Mouse (Mus musculus) liver, adult (tissue): ENCODE results near the gene Slc44a2.

Experiments
- GATA4 ChIP-seq: IDR thresholded peaks from 2 replicates; pipeline ENCODE4 v1.6.1; 2014; ENCODE audit warnings: mild to moderate bottlenecking, low read length; ENCODE audit not compliant: insufficient replicate concordance

Slc44a2 gene

DNA sequence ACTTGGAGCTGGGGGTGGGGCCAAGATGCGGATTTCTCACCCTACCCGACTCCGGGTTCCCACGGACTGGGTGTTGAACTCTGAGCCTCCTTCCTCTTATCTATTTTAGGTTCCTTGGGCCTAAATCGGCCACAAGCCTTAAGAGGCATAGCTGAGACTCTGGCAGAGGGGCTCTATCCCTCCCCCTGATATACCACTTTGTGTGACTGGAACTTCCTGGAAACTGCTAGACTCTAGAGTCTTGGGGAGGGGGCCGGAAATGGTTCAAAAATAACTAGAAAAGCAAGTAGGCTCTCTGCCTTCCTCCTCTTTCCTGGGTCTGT, 976 bp downstream of the Slc44a2 start:
- no peak for TF ChIP-seq GATA4

DNA sequence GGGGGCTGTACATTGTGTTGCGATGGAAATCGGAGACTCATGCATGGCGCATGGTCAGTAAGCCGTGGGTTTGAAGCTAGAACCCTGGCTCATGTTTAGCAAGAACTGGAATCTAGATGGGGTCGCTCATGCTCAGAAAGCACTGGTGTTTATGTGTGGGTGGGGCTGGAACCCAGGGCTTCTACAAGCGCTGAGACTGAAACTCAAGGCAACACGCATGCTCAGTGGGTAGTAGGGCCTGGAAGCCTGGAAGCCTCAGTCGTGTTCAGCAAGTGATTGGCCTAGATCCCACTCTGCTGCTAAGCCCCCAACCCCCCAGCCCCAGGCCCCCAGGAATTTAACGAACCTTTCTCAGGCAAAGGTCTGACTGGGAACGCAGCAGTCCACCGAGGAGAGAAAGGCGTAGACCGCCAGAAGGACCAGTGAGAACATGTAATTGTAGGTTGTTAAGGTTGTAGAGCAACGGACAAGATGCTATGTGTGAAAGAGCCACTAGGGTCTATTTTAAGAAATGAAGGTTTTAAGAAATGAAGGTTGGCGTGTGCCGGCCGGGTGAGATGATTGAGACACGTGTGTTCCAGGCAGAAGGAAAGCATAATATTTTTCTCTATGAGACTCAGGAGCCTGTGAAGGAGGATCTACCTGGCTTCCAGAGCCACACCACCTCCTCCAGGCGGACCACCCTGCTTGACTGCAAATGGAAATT, 1.9 kb downstream of the Slc44a2 start:
- TF ChIP-seq GATA4 = no peak

DNA sequence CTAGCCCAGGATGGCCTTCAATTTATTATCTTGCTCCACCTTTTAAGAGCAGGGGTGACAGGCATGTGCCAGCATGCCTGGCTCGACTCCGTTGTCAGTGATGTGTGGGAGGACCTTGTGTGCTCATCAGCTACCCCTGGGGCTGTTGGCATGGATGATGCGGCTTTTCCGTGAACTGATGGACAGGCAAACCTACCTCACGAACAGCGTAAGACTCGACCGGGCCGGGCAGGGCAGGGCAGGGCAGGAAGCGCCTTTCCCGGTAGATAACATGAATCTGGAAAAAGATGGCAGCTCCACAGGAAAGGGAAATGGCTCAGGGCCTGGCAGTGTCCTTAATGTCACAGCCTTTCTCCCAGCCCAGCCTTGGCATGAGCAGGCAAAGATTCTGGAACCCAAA, 3.8 kb downstream of the Slc44a2 start:
- peak; percentile 25; the same call in 1 of the 2 replicates for TF ChIP-seq GATA4

DNA sequence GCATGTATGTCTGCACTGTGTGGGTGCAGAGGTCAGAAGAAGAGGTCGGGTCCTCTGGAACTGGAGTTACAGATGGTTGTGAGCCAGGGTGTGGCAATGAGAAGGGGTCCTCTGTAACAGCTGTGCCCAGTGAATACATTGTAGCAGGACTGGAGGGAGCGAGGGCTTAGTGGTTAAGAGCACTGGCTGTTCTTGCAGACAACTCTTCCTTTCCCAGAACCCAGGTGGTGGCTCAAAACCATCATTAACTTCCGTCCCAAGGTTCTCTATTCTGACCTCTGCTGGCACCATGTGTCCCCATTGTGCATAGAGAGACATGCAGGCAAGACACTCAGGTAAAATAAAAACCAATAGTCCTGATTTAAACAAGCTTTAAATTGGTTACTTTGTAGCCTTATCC, 7.1 kb downstream of the Slc44a2 start:
- no peak for TF ChIP-seq GATA4

DNA sequence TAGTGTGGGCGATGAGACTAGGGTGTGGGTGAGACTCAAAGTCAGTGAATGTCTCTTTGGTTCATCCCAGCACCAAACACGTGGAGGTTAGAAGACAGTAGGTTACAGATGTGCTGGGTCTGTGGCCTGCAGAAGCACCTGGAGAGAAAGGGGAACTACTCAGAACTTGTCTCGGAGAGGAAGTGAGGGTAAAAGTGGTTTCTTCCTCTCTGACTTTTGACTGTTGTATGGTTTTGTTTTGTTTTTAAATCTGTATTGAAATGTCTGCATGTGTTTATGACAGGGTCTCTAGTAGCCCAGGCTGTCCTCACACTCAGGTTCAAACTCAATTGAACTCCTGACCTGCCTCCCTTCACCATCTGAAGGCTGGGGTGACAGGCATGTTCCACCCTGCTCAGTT, 7.5 kb downstream of the Slc44a2 start:
- no peak for TF ChIP-seq GATA4

DNA sequence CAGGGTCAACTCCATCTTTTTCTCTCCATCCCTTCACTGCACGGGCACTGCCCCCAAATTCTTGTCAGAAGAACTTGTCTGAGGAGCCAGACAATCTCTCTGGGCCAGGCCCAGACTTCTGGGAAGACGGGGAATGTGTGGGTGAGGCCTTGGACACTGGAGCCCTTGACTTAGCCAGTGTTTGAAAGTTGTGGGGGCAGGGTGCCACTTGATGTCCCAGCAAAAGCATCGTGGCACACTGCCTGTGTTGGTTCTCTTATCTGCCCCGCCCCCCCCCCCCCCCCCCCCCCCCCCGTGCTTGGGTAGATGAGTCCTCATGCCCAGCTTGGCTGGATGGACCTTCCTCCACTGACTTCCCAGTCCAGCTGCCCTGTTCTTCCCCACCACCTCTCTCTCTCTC, 8.5 kb downstream of the Slc44a2 start:
- no peak for TF ChIP-seq GATA4

DNA sequence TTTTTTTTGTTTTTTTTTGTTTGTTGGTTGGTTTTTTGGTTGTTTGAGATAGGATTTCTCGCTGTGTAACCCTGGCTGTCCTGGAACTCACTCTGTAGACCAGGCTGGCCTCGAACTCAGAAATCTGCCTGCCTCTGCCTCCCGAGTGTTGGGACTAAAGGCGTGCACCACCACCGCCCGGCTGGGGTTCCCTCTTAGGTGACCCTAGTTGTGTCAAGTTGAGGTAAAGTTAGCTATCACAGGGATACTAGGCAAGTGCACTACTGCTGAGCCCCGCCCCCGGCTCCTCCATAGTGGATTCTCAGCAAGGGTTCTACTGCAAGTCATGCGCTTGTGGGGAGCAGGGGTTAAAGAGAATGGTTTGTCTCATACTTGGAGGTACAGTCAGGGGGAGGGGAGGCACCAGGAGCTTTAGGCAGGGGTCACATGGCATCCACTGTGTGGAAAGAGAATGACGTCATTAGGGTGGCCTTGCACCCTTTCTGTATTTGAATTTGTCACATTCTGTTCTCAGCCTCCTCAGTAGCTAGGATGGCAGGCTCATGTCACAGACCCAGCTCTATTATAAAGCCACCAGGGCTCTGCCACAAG, 9.3 kb downstream of the Slc44a2 start:
- TF ChIP-seq GATA4 = no peak

DNA sequence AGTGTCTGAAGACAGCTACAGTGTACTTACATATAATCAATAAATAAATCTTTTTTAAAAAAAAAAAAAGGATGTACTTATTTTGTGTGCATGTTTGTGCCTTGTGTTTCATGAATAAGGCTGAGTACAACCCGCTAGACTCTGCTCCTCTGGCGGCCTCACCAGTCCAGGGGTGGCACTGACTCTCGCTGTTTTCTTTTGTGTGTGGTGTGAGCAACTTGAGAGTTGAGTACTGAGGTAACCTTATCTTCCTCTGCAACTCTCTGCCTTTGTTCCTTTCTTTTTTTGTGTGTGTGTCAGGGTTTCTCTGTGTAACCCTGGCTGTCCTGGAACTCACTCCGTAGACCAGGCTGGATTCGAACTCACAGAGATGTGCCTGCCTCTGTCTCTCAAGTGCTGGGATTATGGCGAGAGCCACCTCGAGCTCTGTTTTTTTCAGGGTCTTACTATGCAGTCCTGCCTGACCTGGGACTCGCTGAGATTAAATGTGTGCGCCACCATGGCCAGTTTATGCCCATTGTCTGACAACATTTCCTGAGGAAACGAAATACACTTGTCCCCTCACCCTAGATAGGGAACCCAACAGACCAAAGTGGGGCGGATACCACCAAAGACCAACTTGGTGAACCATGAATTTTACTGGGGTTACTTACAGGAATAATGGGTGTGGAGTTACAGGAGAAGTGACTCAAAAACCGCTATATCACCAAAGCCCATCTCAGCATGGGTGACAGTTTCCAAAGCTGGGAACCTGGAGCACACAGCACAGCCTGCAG, 11.1 kb downstream of the Slc44a2 start:
- TF ChIP-seq GATA4 = no peak

DNA sequence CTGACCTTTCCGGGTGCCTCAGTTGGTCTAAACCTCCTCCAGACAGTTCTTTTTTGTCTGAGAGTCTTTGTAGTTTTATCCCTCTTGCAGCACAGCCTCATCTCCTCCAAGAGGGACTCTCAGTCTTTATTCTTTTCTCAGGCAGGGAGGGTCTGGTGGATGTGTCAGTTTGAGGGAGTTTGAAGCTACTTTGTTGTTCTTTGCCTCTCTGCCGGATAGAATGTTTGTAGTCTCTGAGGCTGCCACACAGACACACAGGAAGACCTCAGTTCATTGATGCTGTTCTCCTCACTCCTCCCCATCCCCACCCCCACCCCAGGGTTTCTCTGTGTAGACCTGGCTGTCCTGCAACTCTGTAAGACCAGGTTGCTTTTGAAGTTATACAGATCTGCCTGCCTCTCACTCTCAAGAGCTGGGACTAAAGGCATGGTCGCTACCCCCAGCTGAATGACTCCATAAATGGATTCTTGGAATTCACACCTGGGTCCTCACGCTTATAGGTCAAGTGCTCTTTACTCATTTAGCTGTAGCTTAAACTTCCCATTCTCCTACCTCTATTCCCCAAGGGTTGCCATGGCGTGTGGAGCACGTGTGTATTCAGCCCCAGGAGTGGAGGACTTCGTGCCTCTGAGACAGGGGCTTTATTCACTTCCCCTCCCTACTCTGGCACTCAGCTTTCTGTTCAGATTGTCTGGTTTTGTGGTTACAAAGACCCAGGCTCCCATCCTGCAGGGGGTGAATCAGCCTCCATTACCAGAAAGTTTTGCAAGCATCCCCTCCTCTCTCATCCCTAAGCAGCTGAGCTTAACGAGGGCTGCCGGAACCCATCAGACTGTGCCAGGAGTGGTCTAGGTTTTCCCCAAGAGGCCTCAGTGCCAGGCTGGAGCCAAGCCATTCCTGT, 11.9 kb downstream of the Slc44a2 start:
- TF ChIP-seq GATA4 = no peak

DNA sequence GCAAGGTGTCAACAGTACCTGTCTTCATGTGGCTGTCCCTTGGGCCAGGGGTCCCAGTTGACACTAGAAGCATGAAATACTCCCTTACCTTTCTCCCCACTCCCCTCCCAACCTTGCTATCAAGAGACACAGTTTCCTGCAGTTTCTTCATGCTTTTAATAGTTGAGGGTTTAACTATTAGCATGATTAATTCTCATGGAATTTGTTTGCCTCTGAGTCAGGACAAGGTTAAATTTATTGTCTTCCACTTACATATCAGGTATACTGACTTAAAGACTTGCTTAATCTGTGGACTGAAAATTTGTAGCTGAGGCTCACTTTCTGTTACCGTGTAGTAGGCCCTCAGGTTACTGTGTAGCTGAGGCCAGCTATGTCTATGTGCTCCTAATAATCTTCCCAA, 13.0 kb downstream of the Slc44a2 start:
- no peak for TF ChIP-seq GATA4

DNA sequence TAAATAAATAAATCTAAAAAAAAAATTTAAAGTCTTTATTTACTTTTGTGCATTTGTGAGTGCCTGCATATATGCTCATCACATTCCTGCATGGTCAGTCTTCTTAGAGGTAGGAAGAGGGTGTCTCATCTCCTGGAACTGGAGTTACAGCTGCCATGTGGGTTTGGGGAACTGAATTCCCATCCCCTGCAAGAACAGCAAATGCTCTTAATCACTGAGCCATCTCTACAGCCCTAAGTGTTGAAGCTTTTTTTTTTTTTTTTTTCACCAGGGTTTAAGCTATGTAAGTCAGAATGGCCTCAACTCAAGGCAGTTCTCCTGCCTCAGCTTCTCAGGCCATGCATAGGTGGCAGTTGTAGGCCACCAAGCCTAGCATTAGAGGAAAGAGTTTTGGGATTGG, 14.2 kb downstream of the Slc44a2 start:
- no peak for TF ChIP-seq GATA4

DNA sequence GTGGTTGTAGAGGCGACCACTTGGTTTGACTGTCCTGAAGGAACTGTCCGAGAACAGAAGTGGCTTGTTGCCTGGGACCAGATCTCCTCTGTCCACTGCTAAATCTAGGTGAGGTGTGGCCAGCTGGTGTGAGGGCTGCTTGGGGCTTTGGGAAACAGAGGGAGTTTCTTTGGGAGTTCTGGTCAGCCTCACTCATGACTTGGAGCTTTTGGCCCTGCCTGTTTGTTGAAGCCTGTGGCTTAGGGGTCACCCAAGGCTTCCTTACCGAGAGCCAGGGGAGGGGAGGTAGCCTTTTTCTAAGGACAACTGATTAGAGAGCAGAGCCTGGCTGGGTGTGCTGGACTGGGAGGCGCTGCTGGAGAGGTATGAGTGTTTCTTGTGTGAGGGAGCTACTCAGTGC, 14.9 kb downstream of the Slc44a2 start:
- TF ChIP-seq GATA4 = no peak

DNA sequence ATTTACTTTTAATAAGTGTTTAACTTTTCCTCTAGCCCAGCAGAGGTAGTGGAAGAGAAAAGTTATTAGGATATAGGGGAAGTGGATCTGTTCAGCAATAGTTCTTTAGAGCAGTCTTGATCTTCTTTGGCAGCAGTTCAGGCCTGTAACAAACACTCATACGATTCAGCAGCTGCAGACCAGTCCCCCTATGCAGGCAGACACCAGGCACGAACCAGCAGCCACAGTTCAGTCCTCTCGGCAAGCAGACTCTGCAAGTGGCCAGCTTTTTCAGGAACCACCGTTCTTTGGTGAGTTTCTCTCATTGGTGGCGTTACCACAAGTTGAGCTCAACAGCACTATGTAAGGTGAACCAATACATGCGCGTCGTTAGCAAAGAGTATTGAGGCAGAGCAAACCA, 16.0 kb downstream of the Slc44a2 start:
- no peak for TF ChIP-seq GATA4

DNA sequence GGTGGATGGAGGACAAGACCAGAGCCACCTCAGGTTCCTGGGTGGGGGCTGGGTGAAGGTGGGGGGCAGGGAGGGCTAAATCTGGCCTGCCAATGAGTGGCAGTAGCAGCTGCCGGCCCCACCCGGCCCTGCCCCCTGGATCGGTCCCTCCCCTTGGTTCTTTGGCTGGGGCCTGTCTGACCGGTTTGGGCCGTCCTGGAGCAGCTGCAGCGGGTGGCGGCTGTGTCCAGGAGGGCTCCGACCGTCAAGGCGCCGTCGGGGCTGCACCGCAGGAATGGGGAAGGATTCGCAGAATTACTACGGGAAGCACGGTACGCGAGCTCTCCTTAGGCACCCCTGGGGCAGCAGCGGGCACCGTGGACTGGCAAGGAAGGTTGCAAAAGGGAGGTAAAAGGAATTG, 17.2 kb downstream of the Slc44a2 start:
- TF ChIP-seq GATA4 = no peak

DNA sequence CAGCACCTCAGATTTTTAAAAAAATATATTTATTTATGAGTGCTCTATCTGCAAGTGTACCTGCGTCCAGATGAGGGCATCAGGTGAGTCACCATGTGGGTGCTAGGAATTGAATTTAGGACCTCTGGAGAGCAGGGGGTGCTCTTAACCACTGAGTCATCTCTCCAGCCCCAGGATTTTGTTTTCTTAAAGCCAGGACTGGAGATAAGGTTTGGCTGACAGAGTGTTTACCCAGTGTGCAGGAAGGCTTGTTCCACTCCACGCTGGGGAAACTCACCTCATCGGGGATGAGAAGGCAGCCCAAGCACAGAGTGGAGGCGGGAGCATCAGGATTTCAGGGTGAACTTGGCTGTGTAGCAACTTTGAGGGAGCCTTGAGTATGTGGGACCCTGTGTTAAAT, 19.9 kb downstream of the Slc44a2 start:
- no peak for TF ChIP-seq GATA4

DNA sequence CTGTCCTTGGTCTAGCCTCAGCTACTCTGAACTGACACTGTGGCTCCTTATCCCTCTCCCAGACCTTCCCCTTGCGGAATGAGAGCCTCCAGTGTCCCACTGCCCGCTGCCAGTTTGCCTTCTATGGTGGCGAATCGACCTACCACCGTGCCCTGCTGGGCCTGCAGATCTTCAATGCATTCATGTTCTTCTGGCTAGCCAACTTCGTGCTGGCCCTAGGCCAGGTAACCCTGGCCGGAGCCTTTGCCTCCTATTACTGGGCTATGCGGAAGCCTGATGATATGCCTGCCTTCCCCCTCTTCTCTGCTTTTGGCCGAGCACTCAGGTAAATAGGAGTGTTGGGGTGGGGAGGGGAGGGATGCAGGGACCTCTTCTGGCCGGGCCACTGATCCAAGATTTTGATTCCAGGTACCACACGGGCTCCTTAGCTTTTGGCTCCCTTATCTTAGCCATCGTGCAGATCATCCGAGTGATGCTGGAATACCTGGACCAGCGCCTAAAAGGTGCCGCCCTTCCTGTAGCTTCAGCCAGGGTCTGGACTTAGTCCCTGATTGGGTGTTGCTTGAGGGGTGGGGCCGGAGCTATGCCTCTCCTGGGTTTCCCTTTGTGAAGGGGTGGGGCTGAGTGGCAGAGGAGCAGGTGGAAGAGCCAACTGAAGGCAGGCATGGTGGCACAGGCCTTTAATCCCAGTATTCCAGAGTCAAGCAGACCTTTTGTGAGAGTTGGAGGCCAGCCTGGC, 26.3 kb downstream of the Slc44a2 start:
- no peak for TF ChIP-seq GATA4
